Mouse (Mus musculus) heart, postnatal 25 days (tissue): ENCODE measurements around the gene Gm10591. TPM values are rescaled to one million over a fixed set of nuclear protein-coding genes. Genes with fewer than 3 reads are reported as not detected.
"Not testable (repeated sequence)": the region's sequence is repeated elsewhere in the genome, so short reads cannot be mapped to it uniquely, and the experiment has no call there.

Experiments
- DNase-seq: peaks from one replicate; pipeline ENCODE4 v3.0.0; 2022; ENCODE audit warnings: low spot score
- intact Hi-C: fragments of 180-260 bp; cut with DNase I; formaldehyde crosslinking; loops from one replicate; pipeline ENCODE4 v1.15.1; 2025
- total RNA-seq, 2 experiments: library from RNA; stranded (reverse); gene quantifications; 2 replicates each; pipeline ENCODE4 v1.2.3; 2021

Gene Gm10591
- total RNA-seq = not detected

DNA sequence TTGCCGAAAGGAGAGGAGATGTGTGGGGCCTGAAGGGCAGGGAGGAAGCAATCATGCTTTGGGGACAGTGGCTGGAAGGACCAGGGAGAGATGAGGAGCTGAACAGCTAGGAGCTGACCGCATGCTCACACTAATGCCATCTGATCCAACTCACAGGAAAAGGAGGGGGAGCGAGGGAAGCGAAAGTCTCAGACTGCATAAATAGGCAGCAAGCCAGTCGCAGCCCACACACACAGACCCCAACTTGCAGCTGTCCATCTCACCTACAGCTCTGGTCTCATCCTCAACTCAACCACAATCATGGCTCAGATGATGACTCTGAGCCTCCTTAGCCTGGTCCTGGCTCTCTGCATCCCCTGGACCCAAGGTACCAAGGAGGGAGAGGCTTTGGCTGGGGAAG is at the start of gene Gm10591:
TSS of gene Gm10591 (plus strand) at position 301 of the 400 bp plus-strand sequence.
- intact Hi-C loops, DNase-seq: not testable (repeated sequence)

DNA sequence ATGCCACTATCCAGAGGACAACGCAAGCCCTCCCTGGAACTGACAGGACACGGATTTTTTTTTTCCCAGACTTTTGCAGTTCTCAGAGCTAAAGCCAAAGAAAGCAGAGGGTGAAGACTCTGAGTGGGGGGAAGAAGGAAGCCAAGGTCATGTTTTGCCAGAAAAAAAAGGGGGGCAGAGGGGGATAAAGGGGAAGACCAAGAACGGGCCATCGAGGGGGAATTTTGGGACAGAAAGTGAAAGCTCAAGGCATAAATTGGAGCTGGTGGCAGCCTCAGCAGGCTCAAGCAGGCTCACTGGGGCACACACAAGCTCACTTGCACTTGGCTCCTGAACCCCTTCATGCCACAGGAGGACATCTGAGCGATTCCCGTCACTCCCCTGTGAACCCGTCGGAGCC is 17.4 kb downstream of the Gm10591 start, which contains the start of gene Gm2564:
TSS of gene Gm2564 (plus strand) at position 301 of the 400 bp plus-strand sequence.
- DNase-seq, intact Hi-C loops: not testable (repeated sequence)

DNA sequence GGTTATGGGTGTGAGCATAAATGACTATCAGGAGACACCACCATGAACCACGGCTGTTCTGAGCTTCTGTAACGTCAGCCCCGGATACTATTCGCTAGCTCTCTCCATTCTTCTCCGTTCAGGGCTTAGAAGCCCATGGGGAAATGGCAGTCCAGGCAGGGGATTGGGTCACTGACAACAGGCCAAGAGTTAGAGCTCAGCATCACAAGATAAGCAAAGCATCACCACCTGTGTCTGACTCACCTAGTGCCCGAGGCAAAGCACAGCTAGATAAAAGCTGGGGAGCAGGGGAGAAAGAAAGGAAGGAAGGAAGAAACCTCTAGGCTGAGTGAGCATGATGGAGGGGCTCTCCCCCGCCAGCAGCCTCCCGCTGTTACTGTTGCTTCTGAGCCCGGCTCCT is 43.0 kb downstream of the Gm10591 start, which contains the start of gene Ccl27b:
TSS of gene Ccl27b (plus strand) at position 301 of the 400 bp plus-strand sequence.
- DNase-seq, intact Hi-C loops: not testable (repeated sequence)

DNA sequence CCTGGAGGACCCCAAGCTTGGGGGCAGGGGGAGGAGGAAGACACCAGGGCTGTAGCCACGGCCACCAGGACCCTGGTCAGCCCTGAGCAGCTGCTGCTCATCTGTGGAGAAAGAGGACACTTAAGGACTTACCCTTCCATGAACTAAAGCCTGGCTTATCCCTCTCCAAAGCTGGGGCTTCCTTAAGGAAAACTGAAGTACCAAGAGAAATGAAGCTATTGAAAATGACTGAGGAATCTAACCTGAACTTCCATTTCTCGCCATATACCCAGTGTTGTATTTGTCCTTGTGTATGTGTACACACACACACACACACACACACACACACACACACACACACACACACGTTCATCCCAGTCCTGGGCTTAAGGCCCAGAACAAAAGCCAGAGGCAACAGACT is 49.8 kb downstream of the Gm10591 start, which contains the start of gene Il11ra2:
TSS of gene Il11ra2 (minus strand) at position 101 of the 400 bp plus-strand sequence.
- DNase-seq, intact Hi-C loops: not testable (repeated sequence)

Other genes starting within 250 kb of the Gm10591 start
- not detected for gene Gm21586, start 172.8 kb upstream of the Gm10591 start, total RNA-seq
- gene Gm2163, start 145.4 kb upstream of the Gm10591 start, total RNA-seq = not detected
- under 1 TPM in 1 of 2 experiments, not detected in 1; 0.08 TPM for gene Fam205a2, start 84.0 kb upstream of the Gm10591 start, total RNA-seq
- gene Gm2564, start 17.5 kb downstream of the Gm10591 start, total RNA-seq = 1 to 10 TPM; 1.1 to 2.2 TPM
- gene Ccl27b, start 43.1 kb downstream of the Gm10591 start, total RNA-seq = not detected
- gene Il11ra2, start 49.7 kb downstream of the Gm10591 start, total RNA-seq = under 1 TPM in 1 of 2 experiments, not detected in 1; 0.21 TPM
- not detected for gene 4930578G10Rik, start 123.3 kb downstream of the Gm10591 start, total RNA-seq
- gene Ccl19, start 144.4 kb downstream of the Gm10591 start, total RNA-seq = under 1 TPM; 0.94 to 0.98 TPM
- gene Ccl21a, start 161.8 kb downstream of the Gm10591 start, total RNA-seq = 10 to 100 TPM; 44.2 to 54.6 TPM
- gene Fam205a1, start 241.7 kb downstream of the Gm10591 start, total RNA-seq = not detected
- not detected for gene Gm12394, start 244.6 kb downstream of the Gm10591 start, total RNA-seq